Mouse (Mus musculus) limb, embryonic 11.5 days (tissue): ENCODE measurements around the gene Kdm7a. TPM values are rescaled to one million over a fixed set of nuclear protein-coding genes. Genes with fewer than 3 reads are reported as not detected.

Experiments
- ATAC-seq: fragments of 200-750 bp; cut with Nextera tagmentation; 2 replicates; pipeline ENCODE4 v1.8.0; 2017; ENCODE audit warnings: low read depth; ENCODE audit not compliant: insufficient number of reproducible peaks, low FRiP score, low TSS enrichment
- DNase-seq: peaks from one replicate; pipeline ENCODE4 v3.0.0-alpha.2; 2015; ENCODE audit warnings: low spot score
- H3K27ac ChIP-seq: fragments of 300-500 bp; sonication (generic); replicated peaks from 2 replicates; pipeline ENCODE4 v1.5.1; 2014; ENCODE audit warnings: low read depth, mild to moderate bottlenecking, low read length
- H3K27me3 ChIP-seq: fragments of 300-500 bp; sonication (generic); 2 replicates; pipeline ENCODE4 v1.6.1; 2014; ENCODE audit warnings: mild to moderate bottlenecking, low read length, mixed read lengths; ENCODE audit not compliant: control insufficient read depth, insufficient read depth
- H3K36me3 ChIP-seq: fragments of 300-500 bp; sonication (generic); 2 replicates; pipeline ENCODE4 v1.6.1; 2014; ENCODE audit warnings: mild to moderate bottlenecking, low read length, moderate library complexity, mixed read lengths; ENCODE audit not compliant: control insufficient read depth, insufficient read depth
- H3K4me1 ChIP-seq: fragments of 300-500 bp; sonication (generic); 2 replicates; pipeline ENCODE4 v1.6.1; 2014; ENCODE audit warnings: low read length, mixed read lengths; ENCODE audit not compliant: control insufficient read depth, insufficient read depth
- H3K4me2 ChIP-seq: fragments of 300-500 bp; sonication (generic); 2 replicates; pipeline ENCODE4 v1.6.1; 2014; ENCODE audit warnings: low read depth, mild to moderate bottlenecking, moderate library complexity; ENCODE audit not compliant: severe bottlenecking
- H3K4me3 ChIP-seq: fragments of 300-500 bp; sonication (generic); 2 replicates; pipeline ENCODE4 v1.5.1; 2014; ENCODE audit warnings: low read depth, low read length
- H3K9ac ChIP-seq: fragments of 300-500 bp; sonication (generic); 2 replicates; pipeline ENCODE4 v1.6.1; 2014; ENCODE audit warnings: mild to moderate bottlenecking, low read length
- H3K9me3 ChIP-seq: fragments of 300-500 bp; sonication (generic); 2 replicates; pipeline ENCODE4 v1.6.1; 2016; ENCODE audit warnings: low read length; ENCODE audit not compliant: control insufficient read depth
- WGBS: fragments of 180-500 bp; shearing (Covaris S2); extraction: QIAGEN DNeasy Blood & Tissue Kit; methylation state at CpG from one replicate; pipeline ENCODE4 v1.1.7; 2014; 5-methylcytosine and 5-hydroxymethylcytosine counted together
- polyA plus RNA-seq: library from polyadenylated mRNA; unstranded; fragments of >200 nt; fragmentation: Nextera tagmentation; extraction: Ambion mirVana; gene quantifications from 2 replicates; pipeline ENCODE4 v1.2.1, GENCODE M21; 2014

The Kdm7a gene
- polyA plus RNA-seq, 1 experiment from 2014 or later, result 10.7 TPM

- H3K9ac ChIP-seq, result no peak overlapping the region
- WGBS, result 83% methylated on average over 4 of the region's 4 CpGs
- ATAC-seq, result no peak
- no peaks in the 10 kb centered on the region for H3K9me3 ChIP-seq
- H3K4me3 ChIP-seq, result no peak overlapping the region
- H3K4me2 ChIP-seq, result no peak overlapping the region
- DNase-seq, result no peak
- H3K36me3 ChIP-seq, result no peaks in the 10 kb centered on the region
- H3K27me3 ChIP-seq, result no peaks in the 10 kb centered on the region
- H3K4me1 ChIP-seq, result no peaks in the 10 kb centered on the region
- no peak overlapping the region for H3K27ac ChIP-seq
Observed at GRCm38 (mm10) chr6:39104631-39105030, 102.0 kb downstream of the Kdm7a start.

Other genes starting within 250 kb of the Kdm7a start
- 2.1 and 3.3 TPM in 2 replicates for gene Parp12, start 88.4 kb downstream of the Kdm7a start, polyA plus RNA-seq
- gene Slc37a3, start 170.9 kb upstream of the Kdm7a start, polyA plus RNA-seq, result 50.7 and 50.8 TPM in 2 replicates
- 0.45 and 0.67 TPM in 2 replicates for gene Rab19, start 174.4 kb upstream of the Kdm7a start, polyA plus RNA-seq
- 35.9 and 36.8 TPM in 2 replicates for gene Mkrn1, start 213.7 kb upstream of the Kdm7a start, polyA plus RNA-seq